Mouse (Mus musculus) CD4-positive, CD25-positive, alpha-beta regulatory T cell, adult 4 months (primary cell): Measurements from ENCODE around the gene Zfp712. TPM values are rescaled to one million over a fixed set of nuclear protein-coding genes. Genes with fewer than 3 reads are reported as not detected.

Experiments
- ATAC-seq: one replicate; pipeline ENCODE4 v1.8.0; 2017
- polyA plus RNA-seq, 2 experiments: library from polyadenylated mRNA; unstranded; fragments of 100-300 nt; shearing (Covaris generic); gene quantifications; one replicate each; pipeline ENCODE4 v1.2.1; 2017

Zfp712 gene
- polyA plus RNA-seq, result 10 to 100 TPM in 1 of 2 experiments, 1 to 10 TPM in 1; 9.5 to 10.5 TPM

- peak; percentile 93 for ATAC-seq
Measured at GRCm38 (mm10) chr13:67060786-67061358, at the start of gene Zfp712. TSS of gene Zfp712 (minus strand) at chr13:67061170.

DNA sequence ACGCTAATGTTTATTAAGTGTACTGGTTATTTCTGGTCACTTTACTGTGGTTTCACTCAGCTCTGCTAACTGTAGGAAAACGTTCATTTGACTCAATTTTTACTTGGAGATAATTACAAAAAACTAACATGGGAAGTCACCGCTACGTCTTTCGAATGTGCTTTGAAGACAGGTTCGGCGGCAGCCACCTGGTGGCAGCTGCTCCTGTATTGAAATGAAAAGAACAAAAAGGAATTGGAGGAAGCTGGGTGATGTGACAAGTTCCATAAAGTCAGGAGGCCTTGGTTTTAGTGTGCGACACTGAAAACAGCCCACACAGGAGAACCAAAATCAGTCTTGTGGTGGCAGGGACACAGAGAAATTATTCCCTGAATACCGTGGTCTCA is 47.8 kb upstream of the Zfp712 start:
- peak; percentile 77 for ATAC-seq

GRCm38 (mm10) chr13:67108194-67108820 is 47.3 kb upstream of the Zfp712 start, which contains the start of gene Gm28557:
TSS of gene Gm28557 (minus strand) at chr13:67108604.
- peak; percentile 96 for ATAC-seq

DNA sequence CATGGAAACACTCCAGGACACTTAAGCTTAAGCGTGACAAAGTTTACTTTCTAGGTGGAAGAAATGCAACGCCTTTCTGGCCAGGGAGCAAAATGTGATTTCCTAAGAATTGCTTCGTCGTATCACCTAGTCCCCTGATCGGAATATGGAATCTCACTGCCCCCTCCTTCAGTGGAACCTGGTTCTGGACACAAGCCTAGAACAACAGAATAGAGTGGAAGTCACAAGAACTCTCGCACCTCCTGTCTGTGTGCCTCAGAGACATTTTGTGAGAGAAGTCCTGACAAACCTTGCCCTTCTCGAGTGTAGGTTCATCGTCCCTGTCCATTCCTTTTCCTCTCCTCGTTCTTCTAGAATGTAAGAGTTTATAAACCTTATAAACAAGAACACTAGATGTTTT is 46.7 kb upstream of the Zfp712 start:
- no peak for ATAC-seq

GRCm38 (mm10) chr13:67097876-67098275 is 36.9 kb upstream of the Zfp712 start, which contains the start of gene Zfp708:
TSS of gene Zfp708 (minus strand) at chr13:67097976.
- ATAC-seq, result no peak

DNA sequence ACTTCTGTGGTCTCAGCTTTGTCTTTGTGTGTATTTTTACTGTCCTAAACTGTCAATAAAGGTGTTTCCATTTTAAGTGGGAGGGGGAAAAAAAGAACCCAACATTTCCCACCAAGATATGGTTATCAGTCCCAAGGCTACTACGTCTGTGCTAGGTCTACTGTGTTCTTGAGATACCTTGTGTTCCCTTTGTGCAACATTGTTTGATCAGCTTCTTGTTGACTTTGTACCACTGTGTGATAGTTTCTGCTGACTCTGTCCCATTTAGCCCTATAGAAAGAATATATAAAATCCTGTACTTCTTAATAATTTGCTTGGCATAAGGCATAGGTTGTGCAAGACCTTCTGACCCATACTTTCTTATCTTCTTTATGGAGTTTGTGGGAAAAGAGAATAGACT is 29.2 kb upstream of the Zfp712 start:
- no peak for ATAC-seq

DNA sequence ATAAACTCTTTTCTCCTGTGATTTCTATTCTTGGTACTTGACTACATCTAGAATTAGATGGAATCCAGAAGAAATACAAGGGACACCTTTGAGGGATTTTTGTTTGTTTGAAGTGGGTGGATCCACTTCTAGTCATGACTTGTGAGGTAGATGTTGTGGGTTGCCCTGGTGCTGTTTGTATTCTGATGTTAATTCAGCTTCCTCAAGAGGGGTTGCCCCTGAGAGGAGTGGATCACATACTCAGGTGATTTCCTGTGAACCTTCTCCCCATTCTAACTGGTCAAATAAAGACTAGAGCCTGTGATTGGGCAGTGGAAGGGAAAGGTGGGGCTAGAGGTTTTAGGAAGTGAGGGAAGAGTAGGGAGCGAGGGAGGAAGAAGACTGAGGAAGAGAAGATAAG is 21.0 kb upstream of the Zfp712 start:
- peak; percentile 40 for ATAC-seq

DNA sequence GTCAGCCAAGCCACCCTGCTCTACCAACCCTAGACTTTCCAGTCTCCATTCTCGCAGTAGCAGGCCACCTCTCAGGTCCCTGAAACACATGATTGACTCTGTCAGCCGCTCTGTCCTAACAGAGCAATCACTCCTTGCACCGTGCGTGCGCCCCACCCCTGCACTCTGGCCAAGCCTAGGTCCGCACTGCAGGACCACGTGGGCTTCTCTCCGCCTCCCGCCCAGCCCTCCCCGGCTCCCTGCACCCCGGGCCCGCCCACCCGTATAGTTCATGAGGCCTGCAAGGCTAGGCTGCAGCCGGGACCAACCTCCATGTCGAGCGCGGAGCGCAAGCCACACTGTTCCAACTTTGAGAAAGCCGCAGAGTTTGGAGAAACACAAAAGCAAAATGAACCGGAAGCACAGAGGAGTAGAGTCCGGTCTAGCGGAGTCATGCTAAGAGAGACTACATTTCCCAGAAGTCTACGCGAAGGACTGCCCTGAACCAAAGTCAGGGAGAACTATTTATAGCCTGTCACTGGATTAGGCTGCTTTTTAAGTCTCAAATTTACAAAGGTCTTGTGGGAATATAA is 20.3 kb upstream of the Zfp712 start:
- ATAC-seq, result peak; percentile 91

DNA sequence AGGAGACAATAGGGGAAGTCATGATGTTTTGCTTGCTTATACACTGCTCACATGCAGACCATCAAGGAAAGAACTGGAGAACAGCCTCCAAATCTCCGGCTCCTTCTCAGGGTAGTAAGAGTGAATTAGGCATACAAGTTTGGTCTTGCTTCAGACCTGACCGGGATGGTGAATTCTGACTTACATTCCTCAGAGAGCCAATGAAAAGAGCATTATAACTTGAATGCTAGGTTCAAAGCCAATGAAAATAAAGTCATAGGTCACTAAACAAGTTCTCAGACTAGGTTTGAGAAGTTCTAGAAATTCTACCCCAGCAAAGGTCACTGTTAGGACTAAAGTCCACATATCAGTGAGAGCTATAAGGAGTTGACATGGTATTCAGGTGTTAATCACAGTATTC is 16.3 kb upstream of the Zfp712 start:
- ATAC-seq, result no peak

- ATAC-seq, result no peak
Measured at GRCm38 (mm10) chr13:67072786-67073185, 11.8 kb upstream of the Zfp712 start.

DNA sequence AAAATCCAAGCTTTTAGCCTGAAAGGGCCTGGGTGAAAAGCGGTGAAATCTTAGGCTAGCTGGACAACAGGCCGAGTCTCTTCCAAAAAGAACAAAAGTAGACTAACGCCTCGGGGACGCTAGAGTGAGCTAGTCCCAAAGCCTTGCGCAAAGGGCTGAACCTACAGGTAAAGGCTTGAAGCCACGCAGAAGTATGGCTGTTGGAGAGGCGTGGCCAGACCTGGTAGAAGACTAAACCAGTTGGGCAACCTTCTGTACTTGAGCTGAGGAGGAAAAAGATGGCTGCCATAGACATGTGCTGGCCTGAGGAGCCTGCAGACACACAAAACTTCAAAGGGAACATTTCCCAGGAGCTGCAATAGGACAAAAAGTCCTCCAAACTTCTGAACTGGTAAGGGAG is 4.4 kb upstream of the Zfp712 start:
- no peak for ATAC-seq

DNA sequence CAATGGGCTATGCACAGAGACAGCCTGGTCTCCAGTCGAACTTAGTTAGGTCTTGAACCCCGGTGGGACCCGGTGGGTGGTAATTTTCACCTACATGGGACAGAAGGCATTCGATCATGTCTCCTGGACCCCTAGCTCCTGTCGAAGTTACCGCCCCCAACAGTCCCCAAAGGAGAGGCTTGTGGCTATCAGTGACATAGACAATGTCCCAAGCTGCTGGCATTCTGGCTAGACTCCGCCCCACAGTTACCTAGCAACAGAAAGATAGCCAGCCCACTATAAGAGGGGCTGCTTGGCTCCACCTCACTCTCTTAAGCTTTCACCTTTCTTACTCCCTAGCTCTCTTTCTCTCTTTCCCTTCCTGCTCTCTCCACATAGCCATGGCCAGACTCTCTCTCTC is 1.5 kb upstream of the Zfp712 start:
- ATAC-seq, result no peak

DNA sequence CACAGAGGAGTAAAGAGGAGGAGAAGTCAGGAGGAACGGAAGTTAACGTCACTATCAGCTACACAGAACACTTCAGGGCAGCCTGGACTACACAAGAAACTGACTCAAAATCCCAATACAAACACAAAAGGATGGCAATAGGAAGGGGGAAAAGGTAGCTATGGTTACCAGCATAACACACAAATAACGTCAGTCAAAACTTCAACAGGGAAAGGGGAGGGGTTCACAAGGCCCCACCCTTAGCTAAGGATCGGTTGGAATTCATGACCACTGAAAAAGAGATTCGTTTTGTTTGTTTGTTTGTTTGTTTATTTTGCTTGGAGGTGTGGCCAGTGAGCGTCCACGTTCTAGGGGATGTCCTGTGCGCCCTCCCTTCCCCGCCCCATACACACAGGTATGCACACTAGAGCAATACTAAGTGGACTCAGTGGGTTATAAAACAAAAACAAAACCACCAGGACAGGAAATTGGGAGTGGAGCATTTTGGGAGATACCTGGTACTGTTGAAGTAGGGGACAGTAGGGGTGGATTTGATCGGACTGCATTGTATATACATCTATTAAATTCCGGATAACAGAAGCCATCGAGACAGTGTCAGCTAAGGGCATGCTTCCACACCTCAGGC is 697 bp downstream of the Zfp712 start:
- ATAC-seq, result peak; percentile 12

Other genes starting within 250 kb of the Zfp712 start
- gene Gm10767, start 156.3 kb downstream of the Zfp712 start, polyA plus RNA-seq, result 1 to 10 TPM; 1.5 to 1.7 TPM
- 1 to 10 TPM; 6.7 to 8.1 TPM for gene Zfp708, start 36.8 kb upstream of the Zfp712 start, polyA plus RNA-seq
- gene Gm28557, start 47.4 kb upstream of the Zfp712 start, polyA plus RNA-seq, result 1 to 10 TPM; 2.2 to 5.6 TPM
- gene Rslcan18, start 55.1 kb upstream of the Zfp712 start, polyA plus RNA-seq, result under 1 TPM; 0.24 to 0.37 TPM
- gene Zfp759, start 60.5 kb upstream of the Zfp712 start, polyA plus RNA-seq, result 1 to 10 TPM; 2.7 to 3.2 TPM
- 10 to 100 TPM; 22.0 to 28.0 TPM for gene Rsl1, start 112.0 kb upstream of the Zfp712 start, polyA plus RNA-seq
- 1 to 10 TPM; 4.3 to 6.5 TPM for gene Zfp455, start 133.3 kb upstream of the Zfp712 start, polyA plus RNA-seq
- gene Zfp458, start 217.3 kb upstream of the Zfp712 start, polyA plus RNA-seq, result 1 to 10 TPM in 1 of 2 experiments, under 1 TPM in 1; 0.96 to 1.5 TPM
- gene Zfp457, start 245.3 kb upstream of the Zfp712 start, polyA plus RNA-seq, result 1 to 10 TPM in 1 of 2 experiments, under 1 TPM in 1; 0.72 to 1.5 TPM